Mouse (Mus musculus) ES-E14 (cell line): ENCODE measurements around the gene Gm44502.

Experiments
- CHD2 ChIP-seq: IDR thresholded peaks from 2 replicates; pipeline ENCODE4 v1.6.1; 2014; ENCODE audit warnings: mild to moderate bottlenecking, low read depth, low read length, inconsistent platforms
- HCFC1 ChIP-seq: IDR thresholded peaks from 2 replicates; pipeline ENCODE4 v1.6.1; 2012; ENCODE audit warnings: low read length, inconsistent platforms, borderline replicate concordance; ENCODE audit not compliant: insufficient read depth
- MAFK ChIP-seq: IDR thresholded peaks from 2 replicates; pipeline ENCODE4 v1.6.1; 2014; ENCODE audit warnings: mild to moderate bottlenecking, low read depth, low read length, inconsistent platforms; ENCODE audit not compliant: insufficient read depth
- ZC3H11A ChIP-seq: IDR thresholded peaks from 2 replicates; pipeline ENCODE4 v1.6.1; 2012; ENCODE audit warnings: low read depth, mild to moderate bottlenecking, inconsistent platforms, low read length, borderline replicate concordance
- ZNF384 ChIP-seq: IDR thresholded peaks from 2 replicates; pipeline ENCODE4 v1.6.1; 2012; ENCODE audit warnings: low read depth, low read length, inconsistent platforms

GRCm38 (mm10) chr15:89410118-89410517 lies 19.4 kb downstream of the Gm44502 start, which contains the start of gene Syce3:
- TF ChIP-seq MAFK (no peak), ZNF384 (no peak), ZC3H11A (no peak), CHD2 (no peak), HCFC1 (no peak)
